In genomic region chr17:56934545-56935330, GRCm38 (mm10) we compare ENCODE assay signal across 7 mouse cellular contexts. TPM values are rescaled to one million over a fixed set of nuclear protein-coding genes. Genes with fewer than 3 reads are reported as not detected.
DNase-seq lines count a peak whose midpoint lies in the region; ATAC-seq and TF ChIP-seq lines count a peak whose summit lies in the region.

No protein-coding gene starts in this region.

- peaks cover 4% of the 10 kb centered on the region; the same call in 1 of the 2 replicates for H3K4me1 ChIP-seq in cortical plate, adult 2 months (ENCODE audit: control insufficient read depth, insufficient read depth, low read length)
- H3K4me1 ChIP-seq in forebrain, postnatal 0 days (ENCODE audit: insufficient read depth), result peaks cover 18% of the 10 kb centered on the region
- peaks cover 8% of the 10 kb centered on the region for H3K4me1 ChIP-seq in limb, embryonic 11.5 days (ENCODE audit: control insufficient read depth, insufficient read depth, low read length)
- peaks cover 40% of the 10 kb centered on the region for H3K4me1 ChIP-seq in midbrain, embryonic 15.5 days

- H3K27ac ChIP-seq in cortical plate, adult 2 months (ENCODE audit: insufficient read depth, low read length), result no peak overlapping the region
- H3K27ac ChIP-seq in forebrain, postnatal 0 days (ENCODE audit: low read depth, low read length), result peak overlapping the region; percentile 82
- peak overlapping the region; percentile 51; the same call in 1 of the 2 replicates for H3K27ac ChIP-seq in limb, embryonic 11.5 days (replicated peaks; ENCODE audit: low read depth, low read length)
- H3K27ac ChIP-seq in midbrain, embryonic 15.5 days, result peak overlapping the region; percentile 88

- H3K4me2 ChIP-seq in forebrain, postnatal 0 days (ENCODE audit: low read depth), result peak overlapping the region; percentile 89
- H3K4me2 ChIP-seq in limb, embryonic 11.5 days (ENCODE audit: low read depth, severe bottlenecking), result peak overlapping the region; percentile 64
- H3K4me2 ChIP-seq in midbrain, embryonic 15.5 days, result peak overlapping the region; percentile 89

- peak overlapping the region; percentile 47 for H3K4me3 ChIP-seq in cortical plate, adult 2 months (ENCODE audit: insufficient read depth, low read length)
- H3K4me3 ChIP-seq in forebrain, postnatal 0 days (ENCODE audit: low read depth, low read length), result peak overlapping the region; percentile 88
- H3K4me3 ChIP-seq in limb, embryonic 11.5 days (ENCODE audit: low read depth, low read length), result peak overlapping the region; percentile 97
- peak overlapping the region; percentile 99 for H3K4me3 ChIP-seq in midbrain, embryonic 15.5 days

- peak overlapping the region; percentile 92 for H3K9ac ChIP-seq in forebrain, postnatal 0 days
- H3K9ac ChIP-seq in limb, embryonic 11.5 days (ENCODE audit: low read length), result peak overlapping the region; percentile 95
- peak overlapping the region; percentile 98 for H3K9ac ChIP-seq in midbrain, embryonic 15.5 days

- no peak for TF ChIP-seq CTCF in cortical plate, adult 2 months (IDR thresholded peaks at IDR 0.05; ENCODE audit: extremely low read depth, insufficient read depth, low read length)
- TF ChIP-seq CTCF in forebrain, postnatal 0 days (IDR thresholded peaks at IDR 0.05; ENCODE audit: low read depth), result no peak

- H3K36me3 ChIP-seq in forebrain, postnatal 0 days (ENCODE audit: insufficient read depth), result no peaks in the 10 kb centered on the region
- peaks cover 2% of the 10 kb centered on the region; the same call in 1 of the 2 replicates for H3K36me3 ChIP-seq in limb, embryonic 11.5 days (ENCODE audit: control insufficient read depth, insufficient read depth, low read length)
- H3K36me3 ChIP-seq in midbrain, embryonic 15.5 days (replicated peaks), result no peaks in the 10 kb centered on the region

- no peak for TF ChIP-seq POLR2A in cortical plate, adult 2 months (IDR thresholded peaks at IDR 0.05; ENCODE audit: extremely low read depth, insufficient read depth, low read length)

- WGBS in forebrain, postnatal 0 days, result 2% methylated on average over 27 of the region's 45 CpGs
- WGBS in limb, embryonic 11.5 days, result 2% methylated on average over 33 of the region's 45 CpGs
- WGBS in midbrain, embryonic 15.5 days, result 2% methylated on average over 34 of the region's 45 CpGs

- H3K9me3 ChIP-seq in forebrain, postnatal 0 days (ENCODE audit: low read length), result no peaks in the 10 kb centered on the region
- no peaks in the 10 kb centered on the region for H3K9me3 ChIP-seq in limb, embryonic 11.5 days (ENCODE audit: control insufficient read depth, low read length)
- H3K9me3 ChIP-seq in midbrain, embryonic 15.5 days, result no peaks in the 10 kb centered on the region

- H3K27me3 ChIP-seq in forebrain, postnatal 0 days (ENCODE audit: insufficient read depth, low read length), result no peaks in the 10 kb centered on the region
- no peaks in the 10 kb centered on the region for H3K27me3 ChIP-seq in limb, embryonic 11.5 days (ENCODE audit: control insufficient read depth, insufficient read depth, low read length)
- no peaks in the 10 kb centered on the region for H3K27me3 ChIP-seq in midbrain, embryonic 15.5 days (replicated peaks)

- peak; percentile 2 for DNase-seq in retina, postnatal 1 day
- DNase-seq in retina, embryonic 14.5 days (ENCODE audit: low spot score), result no peak
- DNase-seq in forebrain, postnatal 0 days, result peak; percentile 41
- peak; percentile 69 for DNase-seq in limb, embryonic 11.5 days (ENCODE audit: low spot score)
- no peak for DNase-seq in spleen, postnatal 10 days (ENCODE audit: low spot score in 2 of 2)

- peak; percentile 16 for ATAC-seq in forebrain, postnatal 0 days
- ATAC-seq in limb, embryonic 11.5 days (ENCODE audit: insufficient number of reproducible peaks, low FRiP score, low TSS enrichment, low read depth), result peak; percentile 53
- peak; percentile 68 for ATAC-seq in midbrain, embryonic 15.5 days (replicated peaks)

RNA-seq across cellular contexts. Expression of gene Mllt1, which starts 0.5 kb away (rescaled TPM):
- polyA plus RNA-seq in cortical plate, adult 2 months (2012; rRNA removed), result 73.1 and 76.0 TPM in 2 replicates
- total RNA-seq in forebrain, postnatal 0 days (2014; rRNA removed), result 87.6 and 109 TPM in 2 replicates
- polyA plus RNA-seq in forebrain, postnatal 0 days (2015; fragmentation: Nextera tagmentation; extraction: Ambion mirVana), result 58.5 and 65.8 TPM in 2 replicates
- 33.6 and 43.1 TPM in 2 replicates for polyA plus RNA-seq in limb, embryonic 11.5 days (2014; fragmentation: Nextera tagmentation; extraction: Ambion mirVana)
- polyA plus RNA-seq in midbrain, embryonic 15.5 days (2015; fragmentation: Nextera tagmentation; extraction: Ambion mirVana), result 103 and 106 TPM in 2 replicates

RNA-seq across cellular contexts. Expression of gene Acer1, which starts 47.2 kb away (rescaled TPM):
- not detected in 2 replicates for polyA plus RNA-seq in cortical plate, adult 2 months (2012; rRNA removed)
- not detected in 2 replicates for total RNA-seq in forebrain, postnatal 0 days (2014; rRNA removed)
- not detected in 2 replicates for polyA plus RNA-seq in forebrain, postnatal 0 days (2015; fragmentation: Nextera tagmentation; extraction: Ambion mirVana)
- polyA plus RNA-seq in limb, embryonic 11.5 days (2014; fragmentation: Nextera tagmentation; extraction: Ambion mirVana), result not detected in 2 replicates
- polyA plus RNA-seq in midbrain, embryonic 15.5 days (2015; fragmentation: Nextera tagmentation; extraction: Ambion mirVana), result not detected in 2 replicates

RNA-seq across cellular contexts. Expression of gene Clpp, which starts 55.4 kb away (rescaled TPM):
- 139 and 146 TPM in 2 replicates for polyA plus RNA-seq in cortical plate, adult 2 months (2012; rRNA removed)
- total RNA-seq in forebrain, postnatal 0 days (2014; rRNA removed), result 105 and 109 TPM in 2 replicates
- polyA plus RNA-seq in forebrain, postnatal 0 days (2015; fragmentation: Nextera tagmentation; extraction: Ambion mirVana), result 159 and 185 TPM in 2 replicates
- polyA plus RNA-seq in limb, embryonic 11.5 days (2014; fragmentation: Nextera tagmentation; extraction: Ambion mirVana), result 155 and 159 TPM in 2 replicates
- polyA plus RNA-seq in midbrain, embryonic 15.5 days (2015; fragmentation: Nextera tagmentation; extraction: Ambion mirVana), result 180 and 188 TPM in 2 replicates

RNA-seq across cellular contexts. Expression of gene 1700061G19Rik, which starts 59.5 kb away (rescaled TPM):
- 0.06 and 0.09 TPM in 2 replicates for polyA plus RNA-seq in cortical plate, adult 2 months (2012; rRNA removed)
- total RNA-seq in forebrain, postnatal 0 days (2014; rRNA removed), result 0.14 TPM in 1 of 2 replicates, not detected in the other
- polyA plus RNA-seq in forebrain, postnatal 0 days (2015; fragmentation: Nextera tagmentation; extraction: Ambion mirVana), result 0.15 and 0.48 TPM in 2 replicates
- polyA plus RNA-seq in limb, embryonic 11.5 days (2014; fragmentation: Nextera tagmentation; extraction: Ambion mirVana), result 0.40 and 0.50 TPM in 2 replicates
- polyA plus RNA-seq in midbrain, embryonic 15.5 days (2015; fragmentation: Nextera tagmentation; extraction: Ambion mirVana), result 0.37 and 0.49 TPM in 2 replicates

Comparison
In these comparisons a context has a peak if more than half of its experiments do, and no peak if none do; other contexts are left out.
1. DNase-seq: peak in retina, postnatal 1 day (single experiment), forebrain, postnatal 0 days (single experiment) and limb, embryonic 11.5 days (single experiment); none in retina, embryonic 14.5 days (single experiment) and spleen, postnatal 10 days (0 of 2).
2. H3K4me3 ChIP-seq: peak in every context shown above with its lines; median percentile 99 in midbrain, embryonic 15.5 days; 97 in limb, embryonic 11.5 days; 88 in forebrain, postnatal 0 days; 47 in cortical plate, adult 2 months.
3. ATAC-seq: peak in every context shown above with its lines; median percentile 68 in midbrain, embryonic 15.5 days; 53 in limb, embryonic 11.5 days; 16 in forebrain, postnatal 0 days.
4. Peak in every context shown above with its lines, with median percentiles within 50 percentile points of each other: H3K4me2 ChIP-seq and H3K9ac ChIP-seq.